Mouse (Mus musculus) kidney, embryonic 15.5 days (tissue): ENCODE measurements around the gene Kcnmb1. TPM values are rescaled to one million over a fixed set of nuclear protein-coding genes. Genes with fewer than 3 reads are reported as not detected.
A peak's percentile ranks its signal among the peaks of the same experiment; 100 is the strongest.

Experiments
- ATAC-seq: fragments of 200-750 bp; cut with Nextera tagmentation; replicated peaks from 2 replicates; pipeline ENCODE4 v1.8.0; 2017; ENCODE audit warnings: moderate TSS enrichment; ENCODE audit not compliant: low FRiP score
- H3K27ac ChIP-seq: fragments of 300-500 bp; sonication (generic); 2 replicates; pipeline ENCODE4 v1.5.1; 2015; ENCODE audit warnings: mild to moderate bottlenecking, inconsistent platforms
- H3K27me3 ChIP-seq: fragments of 300-500 bp; sonication (generic); 2 replicates; pipeline ENCODE4 v1.6.1; 2015; ENCODE audit warnings: inconsistent platforms
- H3K36me3 ChIP-seq: fragments of 300-500 bp; sonication (generic); 2 replicates; pipeline ENCODE4 v1.6.1; 2015; ENCODE audit warnings: inconsistent platforms
- H3K4me1 ChIP-seq: fragments of 300-500 bp; sonication (generic); 2 replicates; pipeline ENCODE4 v1.6.1; 2015; ENCODE audit warnings: inconsistent platforms
- H3K4me2 ChIP-seq: fragments of 300-500 bp; sonication (generic); 2 replicates; pipeline ENCODE4 v1.6.1; 2015; ENCODE audit warnings: moderate library complexity, mild to moderate bottlenecking, inconsistent platforms
- H3K4me3 ChIP-seq: fragments of 300-500 bp; sonication (generic); replicated peaks from 2 replicates; pipeline ENCODE4 v1.5.1; 2015; ENCODE audit warnings: mild to moderate bottlenecking, inconsistent platforms
- H3K9ac ChIP-seq: fragments of 300-500 bp; sonication (generic); 2 replicates; pipeline ENCODE4 v1.6.1; 2015; ENCODE audit warnings: mild to moderate bottlenecking, inconsistent platforms
- H3K9me3 ChIP-seq: fragments of 300-500 bp; sonication (generic); replicated peaks from 2 replicates; pipeline ENCODE4 v1.6.1; 2016; ENCODE audit warnings: inconsistent platforms
- whole genome bisulfite sequencing: fragments of 180-500 bp; shearing (Covaris S2); methylation state at CpG from one replicate; pipeline ENCODE4 v1.1.7; 2015; ENCODE audit warnings: mixed read lengths; 5-methylcytosine and 5-hydroxymethylcytosine counted together
- polyA plus RNA-seq: library from polyadenylated mRNA; unstranded; fragments of >200 nt; fragmentation: Nextera tagmentation; extraction: Ambion mirVana; gene quantifications from 2 replicates; pipeline ENCODE4 v1.2.1, GENCODE M21; 2015

Gene Kcnmb1
- polyA plus RNA-seq, 1 experiment from 2014 or later = 0.71 TPM

- H3K9me3 ChIP-seq = no peaks in the 10 kb centered on the region
- H3K36me3 ChIP-seq = no peaks in the 10 kb centered on the region
- no peak for ATAC-seq
- H3K4me1 ChIP-seq = no peaks in the 10 kb centered on the region
- 72% methylated on average over 14 of the region's 14 CpGs for WGBS
- no peaks in the 10 kb centered on the region for H3K27me3 ChIP-seq
- H3K4me3 ChIP-seq = no peak overlapping the region
- H3K27ac ChIP-seq = no peak overlapping the region
- no peak overlapping the region for H3K9ac ChIP-seq
- H3K4me2 ChIP-seq = no peak overlapping the region
Measured at GRCm38 (mm10) chr11:33974341-33975040, 11.7 kb downstream of the Kcnmb1 start.

- Histone ChIP-seq H3K36me3 (no peaks in the 10 kb centered on the region), H3K27ac (no peak overlapping the region), H3K9ac (no peak overlapping the region), H3K4me2 (no peak overlapping the region), H3K27me3 (no peaks in the 10 kb centered on the region), H3K4me3 (no peak overlapping the region), H3K4me1 (no peaks in the 10 kb centered on the region), H3K9me3 (no peaks in the 10 kb centered on the region)
- WGBS = 86% methylated on average over 2 of the region's 2 CpGs
- no peak for ATAC-seq
Measured at GRCm38 (mm10) chr11:33975121-33975520, 12.3 kb downstream of the Kcnmb1 start.

- H3K27ac ChIP-seq = no peak overlapping the region
- no peaks in the 10 kb centered on the region for H3K4me1 ChIP-seq
- 75% methylated on average over 4 of the region's 4 CpGs for WGBS
- no peaks in the 10 kb centered on the region for H3K36me3 ChIP-seq
- no peaks in the 10 kb centered on the region for H3K27me3 ChIP-seq
- H3K4me3 ChIP-seq = no peak overlapping the region
- no peak overlapping the region for H3K9ac ChIP-seq
- no peak for ATAC-seq
- H3K9me3 ChIP-seq = no peaks in the 10 kb centered on the region
- H3K4me2 ChIP-seq = no peak overlapping the region
Measured at GRCm38 (mm10) chr11:33980146-33980545, 17.3 kb downstream of the Kcnmb1 start.

GRCm38 (mm10) chr11:33986525-33986924, 23.7 kb downstream of the Kcnmb1 start:
- Histone ChIP-seq H3K4me3 (no peak overlapping the region), H3K4me1 (no peaks in the 10 kb centered on the region), H3K9me3 (no peaks in the 10 kb centered on the region), H3K4me2 (no peak overlapping the region), H3K27me3 (peaks cover 8% of the 10 kb centered on the region), H3K9ac (no peak overlapping the region), H3K27ac (no peak overlapping the region), H3K36me3 (no peaks in the 10 kb centered on the region)
- no peak for ATAC-seq
- 90% methylated on average over 2 of the region's 2 CpGs for WGBS

GRCm38 (mm10) chr11:33990002-33990401, 27.2 kb downstream of the Kcnmb1 start:
- no peaks in the 10 kb centered on the region for H3K9me3 ChIP-seq
- H3K4me1 ChIP-seq = peaks cover 14% of the 10 kb centered on the region
- peaks cover 27% of the 10 kb centered on the region for H3K27me3 ChIP-seq
- no peaks in the 10 kb centered on the region for H3K36me3 ChIP-seq
- H3K27ac ChIP-seq = no peak overlapping the region
- ATAC-seq = no peak
- no peak overlapping the region for H3K9ac ChIP-seq
- H3K4me3 ChIP-seq = no peak overlapping the region
- H3K4me2 ChIP-seq = no peak overlapping the region
- 77% methylated on average over 5 of the region's 5 CpGs for WGBS

- Histone ChIP-seq H3K4me3 (peak within 1 kb of the TSS; percentile 5), H3K4me1 (peaks cover 14% of the 10 kb centered on the region), H3K9ac (no peak within 1 kb of the TSS; the same call in 1 of the 2 replicates), H3K9me3 (no peaks in the 10 kb centered on the region), H3K27me3 (peaks cover 27% of the 10 kb centered on the region), H3K4me2 (peak within 1 kb of the TSS; percentile 51), H3K36me3 (no peaks in the 10 kb centered on the region), H3K27ac (no peak within 1 kb of the TSS)
- 15% methylated on average over 12 of the region's 12 CpGs for WGBS
- ATAC-seq = peak; percentile 43; the same call in 1 of the 2 replicates
Measured at GRCm38 (mm10) chr11:33992938-33993337, 30.1 kb downstream of the Kcnmb1 start, which contains the start of gene Kcnip1. Kcnip1 (minus strand) TSS chr11:33993152.

- WGBS = 63% methylated on average over 5 of the region's 5 CpGs
- Histone ChIP-seq H3K27me3 (peaks cover 27% of the 10 kb centered on the region), H3K4me2 (peak overlapping the region; percentile 51; the same call in 1 of the 2 replicates), H3K4me3 (no peak overlapping the region), H3K9ac (no peak overlapping the region), H3K27ac (no peak overlapping the region), H3K9me3 (no peaks in the 10 kb centered on the region), H3K4me1 (peaks cover 14% of the 10 kb centered on the region), H3K36me3 (no peaks in the 10 kb centered on the region)
- ATAC-seq = no peak
Measured at GRCm38 (mm10) chr11:33993496-33993895, 30.7 kb downstream of the Kcnmb1 start.

GRCm38 (mm10) chr11:33998244-33998643, 35.4 kb downstream of the Kcnmb1 start:
- Histone ChIP-seq H3K9me3 (no peaks in the 10 kb centered on the region), H3K27me3 (peaks cover 12% of the 10 kb centered on the region), H3K9ac (no peak overlapping the region), H3K36me3 (no peaks in the 10 kb centered on the region), H3K4me1 (peaks cover 1% of the 10 kb centered on the region; the same call in 1 of the 2 replicates), H3K4me2 (no peak overlapping the region), H3K4me3 (no peak overlapping the region), H3K27ac (no peak overlapping the region)
- ATAC-seq = no peak
- WGBS = 68% methylated on average over 10 of the region's 10 CpGs

GRCm38 (mm10) chr11:34000416-34000815, 37.6 kb downstream of the Kcnmb1 start:
- Histone ChIP-seq H3K4me3 (no peak overlapping the region), H3K9ac (no peak overlapping the region), H3K27me3 (no peaks in the 10 kb centered on the region; the same call in none of the 2 replicates), H3K9me3 (no peaks in the 10 kb centered on the region), H3K27ac (no peak overlapping the region), H3K4me1 (no peaks in the 10 kb centered on the region), H3K4me2 (no peak overlapping the region), H3K36me3 (no peaks in the 10 kb centered on the region)
- 76% methylated on average over 3 of the region's 3 CpGs for WGBS
- no peak for ATAC-seq

- H3K27me3 ChIP-seq = no peaks in the 10 kb centered on the region
- H3K9ac ChIP-seq = no peak overlapping the region
- no peaks in the 10 kb centered on the region for H3K9me3 ChIP-seq
- no peaks in the 10 kb centered on the region for H3K36me3 ChIP-seq
- H3K27ac ChIP-seq = no peak overlapping the region
- no peaks in the 10 kb centered on the region for H3K4me1 ChIP-seq
- H3K4me3 ChIP-seq = no peak overlapping the region
- no peak for ATAC-seq
- H3K4me2 ChIP-seq = no peak overlapping the region
- 8% methylated on average over 5 of the region's 5 CpGs for WGBS
Measured at GRCm38 (mm10) chr11:34001938-34002592, 39.3 kb downstream of the Kcnmb1 start.

GRCm38 (mm10) chr11:34002593-34002965, 39.8 kb downstream of the Kcnmb1 start:
- Histone ChIP-seq H3K27me3 (no peaks in the 10 kb centered on the region), H3K4me3 (no peak overlapping the region), H3K4me1 (no peaks in the 10 kb centered on the region), H3K9me3 (no peaks in the 10 kb centered on the region), H3K36me3 (no peaks in the 10 kb centered on the region), H3K4me2 (no peak overlapping the region), H3K9ac (no peak overlapping the region), H3K27ac (no peak overlapping the region)
- ATAC-seq = no peak
- WGBS = 73% methylated on average over 5 of the region's 5 CpGs

- 96% methylated on average over 2 of the region's 2 CpGs for WGBS
- ATAC-seq = no peak
- H3K4me3 ChIP-seq = no peak overlapping the region
Measured at GRCm38 (mm10) chr11:34007616-34008015, 44.8 kb downstream of the Kcnmb1 start.

More at GRCm38 (mm10) chr11:34007616-34008015, 44.8 kb downstream of the Kcnmb1 start:
- Histone ChIP-seq H3K27me3 (no peaks in the 10 kb centered on the region), H3K36me3 (no peaks in the 10 kb centered on the region), H3K27ac (no peak overlapping the region), H3K9ac (no peak overlapping the region), H3K4me2 (no peak overlapping the region), H3K4me1 (peaks cover 4% of the 10 kb centered on the region; the same call in 1 of the 2 replicates), H3K9me3 (no peaks in the 10 kb centered on the region)
